Mouse (Mus musculus): ENCODE results near the gene Spats2.

- TF ChIP-seq CTCF (IDR thresholded peaks at IDR 0.05; ENCODE audit: low read depth) (no peak), EP300 (optimal IDR thresholded peaks at IDR 0.05) (no peak)
Observed at GRCm38 (mm10) chr15:99194358-99194757, 68.6 kb downstream of the Spats2 start.
